Mouse (Mus musculus): ENCODE results near the gene Fkbp15. TPM values are rescaled to one million over a fixed set of nuclear protein-coding genes. Genes with fewer than 3 reads are reported as not detected.

The Fkbp15 gene
- polyA plus RNA-seq, 1 experiment from 2014 or later, result 18.1 TPM

GRCm38 (mm10) chr4:62364299-62364698 lies 4.0 kb upstream of the Fkbp15 start:
- 89% methylated on average over 8 of the region's 8 CpGs for WGBS
- Histone ChIP-seq H3K4me3 (no peak overlapping the region), H3K4me1 (peaks cover 13% of the 10 kb centered on the region), H3K36me3 (replicated peaks) (no peaks in the 10 kb centered on the region; the same call in 1 of the 2 replicates), H3K27me3 (replicated peaks; ENCODE audit: low read depth, poor library complexity, severe bottlenecking) (no peaks in the 10 kb centered on the region), H3K27ac (replicated peaks) (no peak overlapping the region), H3K9me3 (no peaks in the 10 kb centered on the region)
- no peak for DNase-seq (ENCODE audit: low spot score)

- H3K27me3 ChIP-seq (replicated peaks; ENCODE audit: low read depth, poor library complexity, severe bottlenecking), result no peaks in the 10 kb centered on the region
- no peaks in the 10 kb centered on the region; the same call in 1 of the 2 replicates for H3K36me3 ChIP-seq (replicated peaks)
- no peak for DNase-seq (ENCODE audit: low spot score)
- peaks cover 15% of the 10 kb centered on the region for H3K4me1 ChIP-seq
- H3K9me3 ChIP-seq, result no peaks in the 10 kb centered on the region
- 88% methylated on average over 2 of the region's 2 CpGs for WGBS
- H3K4me3 ChIP-seq, result no peak overlapping the region
- no peak overlapping the region for H3K27ac ChIP-seq (replicated peaks)
Measured at GRCm38 (mm10) chr4:62362437-62362836, 2.1 kb upstream of the Fkbp15 start.

GRCm38 (mm10) chr4:62361997-62362396 lies 1.6 kb upstream of the Fkbp15 start:
- H3K4me3 ChIP-seq, result peak overlapping the region; percentile 83
- no peak for DNase-seq (ENCODE audit: low spot score)
- no peaks in the 10 kb centered on the region for H3K27me3 ChIP-seq (replicated peaks; ENCODE audit: low read depth, poor library complexity, severe bottlenecking)
- no peaks in the 10 kb centered on the region for H3K9me3 ChIP-seq
- no peaks in the 10 kb centered on the region; the same call in 1 of the 2 replicates for H3K36me3 ChIP-seq (replicated peaks)
- H3K27ac ChIP-seq (replicated peaks), result no peak overlapping the region
- whole genome bisulfite sequencing, result 87% methylated on average over 1 of the region's 1 CpGs
- peaks cover 15% of the 10 kb centered on the region for H3K4me1 ChIP-seq

DNA sequence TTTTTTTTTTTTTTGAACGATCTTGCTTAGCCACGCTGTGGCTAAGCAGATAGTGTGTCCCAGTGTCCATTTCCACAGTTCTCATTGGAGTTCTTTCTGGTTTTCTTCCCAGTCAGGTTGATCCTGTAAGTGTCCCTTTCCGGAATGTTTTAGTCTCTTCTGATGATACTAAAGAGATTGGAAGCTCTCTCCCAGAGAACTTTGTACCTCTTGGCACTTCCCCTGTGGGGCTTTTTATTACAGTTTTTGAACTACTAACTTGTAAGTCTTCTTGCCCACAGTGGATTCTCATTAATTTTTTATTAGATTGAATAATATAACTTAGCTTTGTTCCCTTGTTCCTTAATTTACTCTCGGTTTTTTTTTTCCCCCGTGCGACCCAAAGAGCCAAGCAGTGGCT lies 1.2 kb upstream of the Fkbp15 start:
- 61% methylated on average over 6 of the region's 6 CpGs for WGBS
- H3K36me3 ChIP-seq (replicated peaks), result no peaks in the 10 kb centered on the region; the same call in 1 of the 2 replicates
- no peak for DNase-seq (ENCODE audit: low spot score)

GRCm38 (mm10) chr4:62360805-62361455 lies 582 bp upstream of the Fkbp15 start:
- no peaks in the 10 kb centered on the region; the same call in 1 of the 2 replicates for H3K36me3 ChIP-seq (replicated peaks)
- H3K9me3 ChIP-seq, result no peaks in the 10 kb centered on the region
- WGBS, result under 1% methylated on average over 22 of the region's 22 CpGs
- peak overlapping the region; percentile 83 for H3K4me3 ChIP-seq
- peak overlapping the region; percentile 90 for H3K27ac ChIP-seq (replicated peaks)
- peaks cover 15% of the 10 kb centered on the region for H3K4me1 ChIP-seq
- H3K27me3 ChIP-seq (replicated peaks; ENCODE audit: low read depth, poor library complexity, severe bottlenecking), result no peaks in the 10 kb centered on the region
- DNase-seq (ENCODE audit: low spot score), result no peak

More for the DNA sequence above, 1.2 kb upstream of the Fkbp15 start:
- peak overlapping the region; percentile 83 for H3K4me3 ChIP-seq
- no peak overlapping the region for H3K27ac ChIP-seq (replicated peaks)
- no peaks in the 10 kb centered on the region for H3K9me3 ChIP-seq
- H3K27me3 ChIP-seq (replicated peaks; ENCODE audit: low read depth, poor library complexity, severe bottlenecking), result no peaks in the 10 kb centered on the region
- H3K4me1 ChIP-seq, result peaks cover 15% of the 10 kb centered on the region

DNA sequence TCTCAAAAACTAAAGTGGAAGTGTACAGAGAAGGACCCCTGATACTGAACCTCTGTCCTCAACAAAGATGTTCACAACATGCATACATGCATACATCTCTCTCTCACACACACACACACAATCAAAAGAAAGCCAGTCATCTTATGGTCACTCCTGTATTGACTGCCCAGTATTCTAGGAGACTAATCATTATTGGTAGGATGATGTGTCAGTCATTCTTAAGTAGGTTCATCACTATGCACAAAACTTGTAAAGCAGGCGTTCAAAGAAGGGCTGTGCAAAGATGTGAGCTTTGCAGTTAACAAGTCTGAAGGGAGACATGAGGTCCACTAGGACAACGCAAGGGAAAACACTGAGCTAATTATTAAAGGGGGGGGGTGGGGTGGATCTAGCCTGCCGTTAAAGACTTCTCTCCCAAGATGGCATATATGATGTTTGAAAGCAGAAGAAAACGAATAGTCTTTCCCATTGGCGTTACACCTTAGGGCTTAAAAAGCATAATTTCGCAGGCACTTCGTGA lies 1.0 kb downstream of the Fkbp15 start:
- Histone ChIP-seq H3K27ac (replicated peaks) (no peak overlapping the region), H3K4me3 (peak overlapping the region; percentile 83), H3K4me1 (peaks cover 15% of the 10 kb centered on the region), H3K36me3 (replicated peaks) (no peaks in the 10 kb centered on the region; the same call in 1 of the 2 replicates), H3K27me3 (replicated peaks; ENCODE audit: low read depth, poor library complexity, severe bottlenecking) (no peaks in the 10 kb centered on the region), H3K9me3 (no peaks in the 10 kb centered on the region)
- DNase-seq (ENCODE audit: low spot score), result no peak
- 55% methylated on average over 7 of the region's 7 CpGs for WGBS

DNA sequence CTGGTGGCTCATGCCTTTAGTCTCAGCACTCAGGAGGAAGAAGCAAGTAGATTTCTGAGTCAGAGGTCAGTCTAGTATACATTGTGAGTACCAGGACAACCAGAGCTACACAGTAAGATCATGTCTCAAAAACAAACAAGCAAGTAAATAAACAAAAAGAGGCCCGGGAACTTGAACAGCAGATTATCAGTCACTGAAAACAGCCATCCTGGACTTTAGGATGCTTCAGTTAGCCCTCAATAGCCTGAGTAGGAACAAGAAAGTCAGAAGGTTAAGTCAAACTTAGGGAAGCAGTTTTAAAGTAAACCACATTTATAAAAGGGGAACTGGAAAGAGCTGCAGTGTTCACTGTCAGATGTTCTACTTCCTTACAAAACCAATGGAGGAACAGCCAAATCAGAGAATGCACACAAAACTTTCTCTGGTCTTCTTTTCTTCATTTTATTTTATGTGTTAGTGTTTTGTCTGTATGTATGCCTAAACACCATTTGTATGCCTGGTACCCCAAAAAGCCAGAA lies 2.7 kb downstream of the Fkbp15 start:
- no peaks in the 10 kb centered on the region for H3K27me3 ChIP-seq (replicated peaks; ENCODE audit: low read depth, poor library complexity, severe bottlenecking)
- H3K4me1 ChIP-seq, result peaks cover 15% of the 10 kb centered on the region
- 84% methylated on average over 1 of the region's 1 CpGs for WGBS
- H3K27ac ChIP-seq (replicated peaks), result no peak overlapping the region
- H3K4me3 ChIP-seq, result no peak overlapping the region
- H3K9me3 ChIP-seq, result no peaks in the 10 kb centered on the region
- no peaks in the 10 kb centered on the region for H3K36me3 ChIP-seq (replicated peaks)
- no peak for DNase-seq (ENCODE audit: low spot score)

- Histone ChIP-seq H3K27ac (replicated peaks) (no peak overlapping the region), H3K4me3 (no peak overlapping the region), H3K4me1 (no peaks in the 10 kb centered on the region), H3K9me3 (no peaks in the 10 kb centered on the region), H3K27me3 (replicated peaks; ENCODE audit: low read depth, poor library complexity, severe bottlenecking) (no peaks in the 10 kb centered on the region), H3K36me3 (replicated peaks) (peaks cover 25% of the 10 kb centered on the region)
- WGBS, result 95% methylated on average over 2 of the region's 2 CpGs
- DNase-seq (ENCODE audit: low spot score), result no peak
Measured at GRCm38 (mm10) chr4:62349371-62349770, 11.0 kb downstream of the Fkbp15 start.

DNA sequence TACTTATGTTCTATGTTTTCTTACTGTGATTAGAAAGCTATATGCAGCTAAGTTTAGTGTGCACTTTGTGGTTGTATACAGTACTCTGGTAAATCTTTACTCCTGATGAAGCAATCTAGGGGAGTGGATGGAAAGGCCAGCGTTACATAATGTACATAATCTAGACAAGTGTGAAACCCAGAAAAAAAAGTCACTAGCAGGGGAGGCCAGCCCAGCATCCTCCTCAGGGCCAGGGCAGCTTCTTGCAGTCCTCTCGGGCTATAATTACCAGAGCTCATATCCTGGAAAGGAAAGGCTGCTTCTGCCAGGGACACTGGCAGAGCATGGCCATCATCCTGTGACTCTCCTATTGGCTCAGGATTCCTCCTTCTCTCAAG lies 12.0 kb downstream of the Fkbp15 start:
- no peak for DNase-seq (ENCODE audit: low spot score)

GRCm38 (mm10) chr4:62347605-62348328 lies 12.6 kb downstream of the Fkbp15 start:
- no peaks in the 10 kb centered on the region for H3K9me3 ChIP-seq
- WGBS, result 75% methylated on average over 9 of the region's 9 CpGs
- peaks cover 31% of the 10 kb centered on the region for H3K36me3 ChIP-seq (replicated peaks)
- no peaks in the 10 kb centered on the region for H3K4me1 ChIP-seq
- no peak overlapping the region for H3K27ac ChIP-seq (replicated peaks)
- no peaks in the 10 kb centered on the region for H3K27me3 ChIP-seq (replicated peaks; ENCODE audit: low read depth, poor library complexity, severe bottlenecking)
- H3K4me3 ChIP-seq, result no peak overlapping the region
- no peak for DNase-seq (ENCODE audit: low spot score)

More for the DNA sequence above, 12.0 kb downstream of the Fkbp15 start:
- Histone ChIP-seq H3K4me1 (no peaks in the 10 kb centered on the region), H3K4me3 (no peak overlapping the region), H3K27ac (replicated peaks) (no peak overlapping the region), H3K36me3 (replicated peaks) (peaks cover 31% of the 10 kb centered on the region), H3K9me3 (no peaks in the 10 kb centered on the region), H3K27me3 (replicated peaks; ENCODE audit: low read depth, poor library complexity, severe bottlenecking) (no peaks in the 10 kb centered on the region)
- 73% methylated on average over 2 of the region's 2 CpGs for WGBS

GRCm38 (mm10) chr4:62345827-62346226 lies 14.5 kb downstream of the Fkbp15 start:
- H3K36me3 ChIP-seq (replicated peaks), result peaks cover 31% of the 10 kb centered on the region
- no peaks in the 10 kb centered on the region for H3K9me3 ChIP-seq
- H3K27ac ChIP-seq (replicated peaks), result no peak overlapping the region
- H3K4me1 ChIP-seq, result no peaks in the 10 kb centered on the region
- H3K27me3 ChIP-seq (replicated peaks; ENCODE audit: low read depth, poor library complexity, severe bottlenecking), result no peaks in the 10 kb centered on the region
- H3K4me3 ChIP-seq, result no peak overlapping the region
- 89% methylated on average over 4 of the region's 4 CpGs for WGBS
- DNase-seq (ENCODE audit: low spot score), result no peak

DNA sequence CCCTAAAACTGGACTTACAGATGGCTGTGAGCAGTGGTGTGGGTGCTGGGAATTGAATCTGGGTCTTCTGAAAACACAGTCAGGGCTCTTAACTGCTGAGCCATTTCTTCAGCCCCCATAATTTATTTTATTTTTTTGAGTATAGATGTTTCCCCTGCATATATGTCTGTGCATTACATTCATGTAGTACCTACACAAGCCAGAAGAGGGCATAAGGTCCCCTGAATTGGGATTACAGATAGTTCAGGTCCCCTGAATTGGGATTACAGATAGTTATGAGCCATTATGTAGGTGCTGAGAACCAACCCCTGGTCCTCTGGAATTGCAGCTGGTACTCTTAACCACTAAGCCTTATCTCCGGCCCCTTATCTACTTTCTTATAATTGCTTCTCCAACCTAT lies 16.3 kb downstream of the Fkbp15 start:
- Histone ChIP-seq H3K36me3 (replicated peaks) (peaks cover 29% of the 10 kb centered on the region), H3K27me3 (replicated peaks; ENCODE audit: low read depth, poor library complexity, severe bottlenecking) (no peaks in the 10 kb centered on the region), H3K4me1 (no peaks in the 10 kb centered on the region), H3K27ac (replicated peaks) (no peak overlapping the region), H3K9me3 (no peaks in the 10 kb centered on the region), H3K4me3 (no peak overlapping the region)
- 93% methylated on average over 1 of the region's 1 CpGs for WGBS
- DNase-seq (ENCODE audit: low spot score), result no peak

Data from embryonic facial prominence, embryonic 10.5 days (tissue).